Mouse (Mus musculus) limb, embryonic 12.5 days (tissue): ENCODE data around the gene Trim31. TPM values are rescaled to one million over a fixed set of nuclear protein-coding genes. Genes with fewer than 3 reads are reported as not detected.

Experiments
- ATAC-seq: fragments of 200-750 bp; cut with Nextera tagmentation; 2 replicates; pipeline ENCODE4 v1.8.0; 2017; ENCODE audit warnings: low read depth, moderate TSS enrichment; ENCODE audit not compliant: insufficient number of reproducible peaks, insufficient read depth, low FRiP score, low TSS enrichment
- H3K27ac ChIP-seq: fragments of 300-500 bp; sonication (generic); 2 replicates; pipeline ENCODE4 v1.5.1; 2016; ENCODE audit warnings: mild to moderate bottlenecking, moderate library complexity
- H3K27me3 ChIP-seq: fragments of 300-500 bp; sonication (generic); 2 replicates; pipeline ENCODE4 v1.6.1; 2016; ENCODE audit warnings: mild to moderate bottlenecking, moderate library complexity
- H3K36me3 ChIP-seq: fragments of 300-500 bp; sonication (generic); 2 replicates; pipeline ENCODE4 v1.6.1; 2016; ENCODE audit warnings: mild to moderate bottlenecking, moderate library complexity
- H3K4me1 ChIP-seq: fragments of 300-500 bp; sonication (generic); replicated peaks from 2 replicates; pipeline ENCODE4 v1.6.1; 2016
- H3K4me2 ChIP-seq: fragments of 300-500 bp; sonication (generic); 2 replicates; pipeline ENCODE4 v1.6.1; 2016; ENCODE audit warnings: mild to moderate bottlenecking, moderate library complexity
- H3K4me3 ChIP-seq: fragments of 300-500 bp; sonication (generic); replicated peaks from 2 replicates; pipeline ENCODE4 v1.5.1; 2016; ENCODE audit warnings: mild to moderate bottlenecking
- H3K9ac ChIP-seq: fragments of 300-500 bp; sonication (generic); replicated peaks from 2 replicates; pipeline ENCODE4 v1.6.1; 2016; ENCODE audit warnings: mild to moderate bottlenecking, moderate library complexity
- H3K9me3 ChIP-seq: fragments of 300-500 bp; sonication (generic); 2 replicates; pipeline ENCODE4 v1.6.1; 2016; ENCODE audit warnings: mild to moderate bottlenecking, moderate library complexity
- WGBS: fragments of 180-500 bp; shearing (Covaris S2); methylation state at CpG from one replicate; pipeline ENCODE4 v1.1.7; 2016; 5-methylcytosine and 5-hydroxymethylcytosine counted together
- polyA plus RNA-seq: library from polyadenylated mRNA; unstranded; fragments of >200 nt; fragmentation: Nextera tagmentation; extraction: Ambion mirVana; gene quantifications from 2 replicates; pipeline ENCODE4 v1.2.1, GENCODE M21; 2016

Gene Trim31
- polyA plus RNA-seq, 1 experiment from 2014 or later = not detected

- Histone ChIP-seq H3K36me3 (peaks cover 16% of the 10 kb centered on the region), H3K27ac (no peak overlapping the region), H3K4me1 (peaks cover 26% of the 10 kb centered on the region), H3K4me3 (peak overlapping the region; percentile 49), H3K27me3 (peaks cover 57% of the 10 kb centered on the region), H3K4me2 (peak overlapping the region; percentile 97), H3K9ac (peak overlapping the region; percentile 69), H3K9me3 (no peaks in the 10 kb centered on the region)
- no peak for ATAC-seq
- 1% methylated on average over 62 of the region's 62 CpGs for WGBS
Measured at GRCm38 (mm10) chr17:36947051-36947819, 49.3 kb downstream of the Trim31 start.

- no peak for ATAC-seq
- H3K4me3 ChIP-seq = no peak overlapping the region
- no peaks in the 10 kb centered on the region for H3K9me3 ChIP-seq
- no peak overlapping the region for H3K4me2 ChIP-seq
- 83% methylated on average over 1 of the region's 1 CpGs for WGBS
- H3K27ac ChIP-seq = no peak overlapping the region
- H3K9ac ChIP-seq = no peak overlapping the region
- peaks cover 19% of the 10 kb centered on the region for H3K36me3 ChIP-seq
- peaks cover 16% of the 10 kb centered on the region for H3K4me1 ChIP-seq
- peaks cover 47% of the 10 kb centered on the region for H3K27me3 ChIP-seq
Measured at GRCm38 (mm10) chr17:36948286-36948685, 50.4 kb downstream of the Trim31 start.

- Histone ChIP-seq H3K4me3 (no peak overlapping the region), H3K27ac (no peak overlapping the region)
Measured at GRCm38 (mm10) chr17:36949265-36949664, 51.3 kb downstream of the Trim31 start.

GRCm38 (mm10) chr17:36950981-36951947, 53.3 kb downstream of the Trim31 start, which contains the start of gene Ppp1r11:
Ppp1r11 (minus strand) TSS chr17:36951741.
- Histone ChIP-seq H3K4me3 (peak within 1 kb of the TSS; percentile 70), H3K36me3 (peaks cover 27% of the 10 kb centered on the region), H3K4me1 (peaks cover 6% of the 10 kb centered on the region), H3K9me3 (no peaks in the 10 kb centered on the region), H3K9ac (peak within 1 kb of the TSS; percentile 70), H3K27me3 (peaks cover 17% of the 10 kb centered on the region; the same call in 1 of the 2 replicates), H3K4me2 (peak within 1 kb of the TSS; percentile 76), H3K27ac (0 out of 2 replicates have a peak within 1 kb of the TSS, but pooled peaks have one; percentile 59)
- peak; percentile 95 for ATAC-seq
- 2% methylated on average over 36 of the region's 36 CpGs for WGBS

More at GRCm38 (mm10) chr17:36949265-36949664, 51.3 kb downstream of the Trim31 start:
- H3K27me3 ChIP-seq = peaks cover 37% of the 10 kb centered on the region
- WGBS = 93% methylated on average over 8 of the region's 8 CpGs
- ATAC-seq = no peak
- peaks cover 22% of the 10 kb centered on the region for H3K36me3 ChIP-seq
- H3K9me3 ChIP-seq = no peaks in the 10 kb centered on the region
- H3K4me1 ChIP-seq = peaks cover 7% of the 10 kb centered on the region
- no peak overlapping the region for H3K4me2 ChIP-seq
- no peak overlapping the region for H3K9ac ChIP-seq

GRCm38 (mm10) chr17:36952631-36953030, 54.7 kb downstream of the Trim31 start:
- ATAC-seq = no peak
- peaks cover 5% of the 10 kb centered on the region; the same call in 1 of the 2 replicates for H3K27me3 ChIP-seq
- no peak overlapping the region for H3K9ac ChIP-seq
- WGBS = 91% methylated on average over 2 of the region's 2 CpGs
- H3K4me2 ChIP-seq = no peak overlapping the region
- no peak overlapping the region for H3K4me3 ChIP-seq
- no peak overlapping the region for H3K27ac ChIP-seq
- peaks cover 33% of the 10 kb centered on the region for H3K36me3 ChIP-seq
- H3K9me3 ChIP-seq = no peaks in the 10 kb centered on the region
- H3K4me1 ChIP-seq = peaks cover 10% of the 10 kb centered on the region

GRCm38 (mm10) chr17:36953062-36953461, 55.1 kb downstream of the Trim31 start:
- WGBS = 87% methylated on average over 1 of the region's 1 CpGs
- Histone ChIP-seq H3K36me3 (peaks cover 33% of the 10 kb centered on the region), H3K27me3 (peaks cover 4% of the 10 kb centered on the region; the same call in 1 of the 2 replicates), H3K4me3 (no peak overlapping the region), H3K4me2 (no peak overlapping the region), H3K9ac (no peak overlapping the region), H3K9me3 (no peaks in the 10 kb centered on the region), H3K4me1 (peaks cover 11% of the 10 kb centered on the region), H3K27ac (no peak overlapping the region)
- ATAC-seq = no peak

GRCm38 (mm10) chr17:36957999-36958743, 60.3 kb downstream of the Trim31 start, which contains the start of the genes Znrd1 and Znrd1as:
Znrd1 (minus strand) TSS chr17:36958559.
Znrd1as (plus strand) TSS chr17:36958592.
- Histone ChIP-seq H3K36me3 (peaks cover 16% of the 10 kb centered on the region), H3K4me1 (peaks cover 14% of the 10 kb centered on the region), H3K9me3 (no peaks in the 10 kb centered on the region), H3K27me3 (no peaks in the 10 kb centered on the region), H3K4me2 (peak within 1 kb of the TSS; percentile 79), H3K4me3 (peak within 1 kb of the TSS; percentile 56), H3K27ac (peak within 1 kb of the TSS; percentile 79), H3K9ac (peak within 1 kb of the TSS; percentile 71)
- peak; percentile 95 for ATAC-seq
- under 1% methylated on average over 46 of the region's 46 CpGs for WGBS

- Histone ChIP-seq H3K27me3 (no peaks in the 10 kb centered on the region), H3K9ac (peak overlapping the region; percentile 71), H3K27ac (peak overlapping the region; percentile 79), H3K36me3 (peaks cover 14% of the 10 kb centered on the region), H3K4me2 (peak overlapping the region; percentile 79), H3K4me3 (peak overlapping the region; percentile 56), H3K4me1 (peaks cover 14% of the 10 kb centered on the region), H3K9me3 (no peaks in the 10 kb centered on the region)
- no peak for ATAC-seq
- WGBS = 10% methylated on average over 12 of the region's 12 CpGs
Measured at GRCm38 (mm10) chr17:36958884-36959283, 61.0 kb downstream of the Trim31 start.
